Mouse (Mus musculus) MEL (cell line): ENCODE results near the gene Smap2. TPM values are rescaled to one million over a fixed set of nuclear protein-coding genes. Genes with fewer than 3 reads are reported as not detected.

Experiments used
- DNase-seq: peaks from one replicate; pipeline ENCODE4 v3.0.0; 2011; ENCODE audit warnings: low read depth, low spot score
- H3K27ac ChIP-seq: 2 replicates; pipeline ENCODE4 v1.5.1; 2012; ENCODE audit warnings: low read depth, mild to moderate bottlenecking, control low read depth, low read length, moderate library complexity; ENCODE audit not compliant: control insufficient read depth
- H3K27me3 ChIP-seq, 2 experiments: fragments of 150-350 bp in 1 of 2; sonication (generic) in 1 of 2; 2 replicates each; pipeline ENCODE4 v1.6.1; 2012; ENCODE audit warnings: low read length in 2 of 2, mild to moderate bottlenecking in 2 of 2, improper control_type of control experiment in 1 of 2, moderate library complexity in 1 of 2; ENCODE audit not compliant: insufficient read depth in 2 of 2, control insufficient read depth in 1 of 2
- H3K36me3 ChIP-seq, 2 experiments: 2 replicates each; pipeline ENCODE4 v1.6.1; 2012 to 2014; ENCODE audit warnings: low read length in 2 of 2, improper control_type of control experiment in 1 of 2, inconsistent platforms in 1 of 2, mild to moderate bottlenecking in 1 of 2; ENCODE audit not compliant: insufficient read depth in 2 of 2, control insufficient read depth in 1 of 2
- H3K4me1 ChIP-seq, 2 experiments: fragments of 150-350 bp in 1 of 2; sonication (generic) in 1 of 2; 2 replicates each; pipeline ENCODE4 v1.6.1; 2012; ENCODE audit warnings: low read length in 2 of 2, improper control_type of control experiment in 1 of 2, mild to moderate bottlenecking in 1 of 2; ENCODE audit not compliant: insufficient read depth in 2 of 2, control insufficient read depth in 1 of 2
- H3K4me3 ChIP-seq, 2 experiments: fragments of 150-350 bp in 1 of 2; sonication (generic) in 1 of 2; 2 replicates each; pipeline ENCODE4 v1.5.1; 2012; ENCODE audit warnings: low read depth in 2 of 2, low read length in 2 of 2, mild to moderate bottlenecking in 2 of 2, moderate library complexity in 2 of 2, control low read depth in 1 of 2, improper control_type of control experiment in 1 of 2; ENCODE audit not compliant: control insufficient read depth in 1 of 2, insufficient read depth in 1 of 2
- H3K79me2 ChIP-seq: 2 replicates; pipeline ENCODE4 v1.6.1; 2012; ENCODE audit warnings: mild to moderate bottlenecking, low read length, moderate library complexity; ENCODE audit not compliant: control insufficient read depth, poor library complexity, insufficient read depth
- H3K9ac ChIP-seq: 2 replicates; pipeline ENCODE4 v1.6.1; 2012; ENCODE audit warnings: low read depth, mild to moderate bottlenecking, control low read depth, low read length, moderate library complexity; ENCODE audit not compliant: control insufficient read depth, poor library complexity, severe bottlenecking
- H3K9me3 ChIP-seq: fragments of 150-350 bp; sonication (generic); replicated peaks from 2 replicates; pipeline ENCODE4 v1.6.1; 2012; ENCODE audit warnings: mild to moderate bottlenecking, low read length, improper control_type of control experiment, moderate library complexity; ENCODE audit not compliant: insufficient read depth
- CTCF ChIP-seq, 3 experiments: IDR thresholded peaks in 2 of 3; conservative IDR thresholded peaks in 1 of 3; 2 replicates each; pipeline ENCODE4 v1.5.1; 2011 to 2012; ENCODE audit warnings: low read length in 3 of 3, low read depth in 2 of 3, mild to moderate bottlenecking in 2 of 3, improper control_type of control experiment in 1 of 3, inconsistent platforms in 1 of 3, mixed read lengths in 1 of 3, moderate library complexity in 1 of 3; ENCODE audit not compliant: control insufficient read depth in 1 of 3, insufficient read depth in 1 of 3, poor library complexity in 1 of 3, severe bottlenecking in 1 of 3
- E2F4 ChIP-seq: IDR thresholded peaks from 2 replicates; pipeline ENCODE4 v1.6.1; 2011; ENCODE audit warnings: low read depth, low read length, improper control_type of control experiment, borderline replicate concordance
- ELF1 ChIP-seq: IDR thresholded peaks from 2 replicates; pipeline ENCODE4 v1.6.1; 2014; ENCODE audit warnings: low read depth, mild to moderate bottlenecking, inconsistent platforms, low read length, improper control_type of control experiment, moderate library complexity
- EP300 ChIP-seq, 2 experiments: IDR thresholded peaks; 2 replicates each; pipeline ENCODE4 v1.6.1; 2011; ENCODE audit warnings: improper control_type of control experiment in 2 of 2, low read length in 2 of 2, low read depth in 1 of 2, mild to moderate bottlenecking in 1 of 2
- ETS1 ChIP-seq: IDR thresholded peaks from 2 replicates; pipeline ENCODE4 v1.6.1; 2012; ENCODE audit warnings: low read depth, mild to moderate bottlenecking, inconsistent platforms, low read length, improper control_type of control experiment, moderate library complexity
- JUND ChIP-seq: IDR thresholded peaks from 2 replicates; pipeline ENCODE4 v1.6.1; 2011; ENCODE audit warnings: low read depth, mild to moderate bottlenecking, improper control_type of control experiment, low read length
- KAT2A ChIP-seq: conservative IDR thresholded peaks from 2 replicates; pipeline ENCODE4 v1.6.1; 2012; ENCODE audit warnings: low read depth, low read length, improper control_type of control experiment, inconsistent platforms
- MAFK ChIP-seq: IDR thresholded peaks from 2 replicates; pipeline ENCODE4 v1.6.1; 2011; ENCODE audit warnings: low read depth, mild to moderate bottlenecking, low read length, improper control_type of control experiment, borderline replicate concordance
- MAX ChIP-seq: IDR thresholded peaks from 2 replicates; pipeline ENCODE4 v1.6.1; 2011; ENCODE audit warnings: low read length, improper control_type of control experiment
- MEF2A ChIP-seq: IDR thresholded peaks from 2 replicates; pipeline ENCODE4 v1.6.1; 2014; ENCODE audit warnings: low read depth, mild to moderate bottlenecking, inconsistent platforms, low read length, improper control_type of control experiment; ENCODE audit not compliant: poor library complexity, insufficient replicate concordance, severe bottlenecking; ENCODE audit errors: extremely low read depth
- MXI1 ChIP-seq: IDR thresholded peaks from 2 replicates; pipeline ENCODE4 v1.6.1; 2011; ENCODE audit warnings: mild to moderate bottlenecking, low read depth, low read length, improper control_type of control experiment
- MYB ChIP-seq: IDR thresholded peaks from 2 replicates; pipeline ENCODE4 v1.6.1; 2011; ENCODE audit warnings: mild to moderate bottlenecking, low read depth, low read length, improper control_type of control experiment
- NELFE ChIP-seq: IDR thresholded peaks from 2 replicates; pipeline ENCODE4 v1.6.1; 2011; ENCODE audit warnings: low read depth, low read length, improper control_type of control experiment
- POLR2A ChIP-seq, 2 experiments: IDR thresholded peaks; 2 replicates each; pipeline ENCODE4 v1.6.1; 2011 to 2012; ENCODE audit warnings: low read length in 2 of 2, mild to moderate bottlenecking in 2 of 2, control low read depth in 1 of 2, improper control_type of control experiment in 1 of 2, low read depth in 1 of 2, moderate library complexity in 1 of 2; ENCODE audit not compliant: control insufficient read depth in 1 of 2, insufficient read depth in 1 of 2, poor library complexity in 1 of 2
- POLR2AphosphoS2 ChIP-seq: IDR thresholded peaks from 2 replicates; pipeline ENCODE4 v1.6.1; 2011; ENCODE audit warnings: low read length, improper control_type of control experiment
- POLR2AphosphoS5 ChIP-seq: IDR thresholded peaks from 2 replicates; pipeline ENCODE4 v1.6.1; 2012; ENCODE audit warnings: low read depth, borderline replicate concordance, mild to moderate bottlenecking, inconsistent platforms, low read length, moderate library complexity, mixed read lengths
- RAD21 ChIP-seq: IDR thresholded peaks from 2 replicates; pipeline ENCODE4 v1.6.1; 2011; ENCODE audit warnings: mild to moderate bottlenecking, low read depth, low read length, improper control_type of control experiment
- RCOR1 ChIP-seq: IDR thresholded peaks from 2 replicates; pipeline ENCODE4 v1.6.1; 2012; ENCODE audit warnings: low read depth, mild to moderate bottlenecking, inconsistent platforms, low read length, improper control_type of control experiment
- SIN3A ChIP-seq: IDR thresholded peaks from 2 replicates; pipeline ENCODE4 v1.6.1; 2012; ENCODE audit warnings: low read length, improper control_type of control experiment, inconsistent platforms
- TAL1 ChIP-seq: IDR thresholded peaks from 2 replicates; pipeline ENCODE4 v1.6.1; 2012; ENCODE audit warnings: mild to moderate bottlenecking, inconsistent platforms, low read length, moderate library complexity, mixed read lengths
- TCF12 ChIP-seq: IDR thresholded peaks from 2 replicates; pipeline ENCODE4 v1.6.1; 2014; ENCODE audit warnings: low read depth, mild to moderate bottlenecking, inconsistent platforms, low read length, improper control_type of control experiment, moderate library complexity
- UBTF ChIP-seq: IDR thresholded peaks from 2 replicates; pipeline ENCODE4 v1.6.1; 2012; ENCODE audit warnings: low read depth, mild to moderate bottlenecking, inconsistent platforms, low read length, improper control_type of control experiment, moderate library complexity, borderline replicate concordance; ENCODE audit not compliant: insufficient read depth
- USF2 ChIP-seq, 2 experiments: IDR thresholded peaks; 2 replicates each; pipeline ENCODE4 v1.6.1; 2011 to 2012; ENCODE audit warnings: improper control_type of control experiment in 2 of 2, low read length in 2 of 2, borderline replicate concordance in 1 of 2, inconsistent platforms in 1 of 2, low read depth in 1 of 2, mild to moderate bottlenecking in 1 of 2; ENCODE audit not compliant: insufficient read depth in 1 of 2
- ZKSCAN1 ChIP-seq: IDR thresholded peaks from 2 replicates; pipeline ENCODE4 v1.6.1; 2012; ENCODE audit warnings: low read depth, mild to moderate bottlenecking, inconsistent platforms, low read length, improper control_type of control experiment, moderate library complexity
- ZMIZ1 ChIP-seq: IDR thresholded peaks from 2 replicates; pipeline ENCODE4 v1.6.1; 2012; ENCODE audit warnings: low read depth, mild to moderate bottlenecking, inconsistent platforms, low read length, improper control_type of control experiment, moderate library complexity
- polyA plus RNA-seq, 2 experiments: library from polyadenylated mRNA; stranded (reverse) in 1 of 2; unstranded in 1 of 2; fragments of >175 nt in 1 of 2; fragments of >200 nt in 1 of 2; gene quantifications; 2 replicates each; pipeline versions ENCODE4 v1.2.1 to v1.2.4; 2012; ENCODE audit warnings: low replicate concordance in 2 of 2, low read depth in 1 of 2; ENCODE audit not compliant: insufficient read length in 2 of 2, insufficient read depth in 1 of 2, missing spikeins in 1 of 2
- total RNA-seq: library from RNA; depleted of rRNA; stranded (reverse); fragments of 300-350 nt; gene quantifications from 2 replicates; pipeline ENCODE4 v1.2.3, GENCODE M21; 2012

Smap2 gene
- total and polyA plus RNA-seq, 3 experiments: 36.5 to 118 (median 83.5) TPM

DNA sequence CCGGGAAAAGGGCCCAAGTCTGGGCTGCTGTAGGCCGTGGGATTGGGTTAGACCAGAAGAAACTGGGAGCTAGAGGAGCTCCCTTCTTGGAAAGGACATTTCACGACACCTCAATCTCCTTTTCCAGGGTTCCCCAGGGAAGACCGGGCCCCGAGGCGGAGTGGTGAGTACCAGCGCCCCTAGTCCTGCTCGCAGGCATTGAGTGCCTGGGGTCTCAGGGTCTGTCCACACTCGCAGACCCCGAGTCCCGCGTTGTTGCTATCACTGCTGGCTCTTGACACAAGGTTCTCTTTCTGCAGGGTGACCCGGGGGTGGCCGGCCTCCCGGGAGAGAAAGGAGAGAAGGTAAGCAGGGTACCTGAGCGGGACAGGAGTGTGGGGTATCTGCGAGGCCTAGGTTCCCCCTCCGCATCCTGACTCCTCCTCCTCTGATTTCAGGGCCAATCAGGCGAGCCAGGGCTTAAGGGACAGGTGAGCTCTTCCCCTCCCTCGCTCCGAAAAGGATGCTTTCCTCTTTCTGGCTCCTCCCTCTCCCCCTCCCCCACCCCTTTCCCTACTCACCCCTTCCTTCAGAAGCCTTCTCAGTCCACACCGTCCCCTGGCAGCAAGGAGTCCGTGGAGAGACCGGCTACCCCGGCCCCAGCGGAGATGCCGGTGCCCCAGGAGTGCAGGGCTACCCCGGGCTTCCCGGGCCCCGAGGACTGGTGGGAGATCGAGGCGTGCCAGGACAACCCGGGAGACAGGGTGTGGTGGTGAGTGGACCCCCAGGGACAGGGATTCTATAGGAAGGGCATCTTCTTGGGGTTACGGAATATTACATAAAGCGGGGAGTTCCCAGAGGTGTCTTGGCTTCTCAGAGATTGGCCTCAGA, 35.6 kb upstream of the Smap2 start:
- Histone ChIP-seq H3K27me3 (no peaks in the 10 kb centered on the region; a peak in 2 of 4 replicates), H3K9ac (no peak overlapping the region), H3K79me2 (no peaks in the 10 kb centered on the region), H3K9me3 (no peaks in the 10 kb centered on the region), H3K27ac (no peak overlapping the region), H3K4me3 (no peak overlapping the region), H3K36me3 (no peaks in the 10 kb centered on the region), H3K4me1 (no peaks in the 10 kb centered on the region)
- no peak for DNase-seq
- TF ChIP-seq E2F4: no peak
- TF ChIP-seq JUND: no peak
- TF ChIP-seq MAFK: no peak
- no peak for TF ChIP-seq ETS1
- TF ChIP-seq POLR2AphosphoS5: no peak
- no peak for TF ChIP-seq CTCF (IDR thresholded peaks at IDR 0.05 in 2 of 3, conservative IDR thresholded peaks at IDR 0.05 in 1 of 3; ENCODE audit: control insufficient read depth in 1 of 3, insufficient read depth in 1 of 3, low read depth in 2 of 3, low read length in 3 of 3, poor library complexity in 1 of 3, severe bottlenecking in 1 of 3)
- TF ChIP-seq UBTF: no peak
- TF ChIP-seq RCOR1: no peak
- no peak for TF ChIP-seq ZKSCAN1
- TF ChIP-seq NELFE: no peak
- no peak for TF ChIP-seq TAL1
- TF ChIP-seq MXI1: no peak
- no peak for TF ChIP-seq MEF2A
- TF ChIP-seq POLR2AphosphoS2: no peak
- TF ChIP-seq RAD21: no peak
- no peak for TF ChIP-seq MYB
- no peak for TF ChIP-seq EP300 (IDR thresholded peaks at IDR 0.05; ENCODE audit: low read depth in 1 of 2, low read length in 2 of 2)
- no peak for TF ChIP-seq ZMIZ1
- TF ChIP-seq ELF1: no peak
- TF ChIP-seq POLR2A (IDR thresholded peaks at IDR 0.05; ENCODE audit: control insufficient read depth in 1 of 2, insufficient read depth in 1 of 2, low read depth in 1 of 2, low read length in 2 of 2, poor library complexity in 1 of 2): no peak

DNA sequence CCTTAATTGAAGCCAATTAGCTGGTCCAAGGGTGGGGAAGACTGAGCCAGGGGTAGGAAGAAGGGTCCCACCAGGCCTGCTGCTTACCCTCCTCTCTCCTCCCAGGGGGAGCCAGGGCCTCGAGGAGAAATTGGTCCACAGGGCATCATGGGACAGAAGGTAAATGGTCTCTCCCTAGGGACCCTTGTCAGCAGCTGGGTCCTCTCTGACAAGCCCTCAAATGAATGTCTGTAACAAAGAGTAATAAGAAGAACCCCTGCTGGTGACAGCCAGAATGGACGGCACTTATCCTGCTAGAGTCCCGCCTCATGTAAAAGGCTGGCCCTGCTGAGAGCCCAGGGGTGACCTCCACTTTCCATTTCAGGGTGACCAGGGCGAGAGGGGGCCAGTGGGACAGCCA, 34.8 kb upstream of the Smap2 start:
- Histone ChIP-seq H3K79me2 (no peaks in the 10 kb centered on the region), H3K9ac (no peak overlapping the region), H3K4me3 (no peak overlapping the region), H3K36me3 (no peaks in the 10 kb centered on the region), H3K4me1 (no peaks in the 10 kb centered on the region), H3K27ac (no peak overlapping the region), H3K27me3 (peaks cover 0 to 3% of the 10 kb centered on the region in 2 experiments; a peak in 2 of 4 replicates), H3K9me3 (no peaks in the 10 kb centered on the region)
- TF ChIP-seq MAX: no peak
- no peak for TF ChIP-seq USF2 (IDR thresholded peaks at IDR 0.05; ENCODE audit: borderline replicate concordance in 1 of 2, insufficient read depth in 1 of 2, low read depth in 1 of 2, low read length in 2 of 2)
- TF ChIP-seq POLR2A (IDR thresholded peaks at IDR 0.05; ENCODE audit: control insufficient read depth in 1 of 2, insufficient read depth in 1 of 2, low read depth in 1 of 2, low read length in 2 of 2, poor library complexity in 1 of 2): no peak
- no peak for TF ChIP-seq ELF1
- no peak for TF ChIP-seq POLR2AphosphoS5
- no peak for TF ChIP-seq RCOR1
- TF ChIP-seq ETS1: no peak
- no peak for TF ChIP-seq MXI1
- no peak for TF ChIP-seq E2F4
- no peak for TF ChIP-seq KAT2A
- TF ChIP-seq SIN3A: no peak
- no peak for TF ChIP-seq TCF12
- no peak for DNase-seq
